Mouse (Mus musculus) embryo, embryonic 11 days (tissue): ENCODE data around the gene Tead1.
A peak's percentile ranks its signal among the peaks of the same experiment; 100 is the strongest.

Experiments
- DNase-seq: peaks from one replicate; pipeline ENCODE4 v3.0.0-alpha.2; 2015

The Tead1 gene

GRCm38 (mm10) chr7:112822879-112823278 is 143.8 kb downstream of the Tead1 start:
- DNase-seq: peak; percentile 66

DNA sequence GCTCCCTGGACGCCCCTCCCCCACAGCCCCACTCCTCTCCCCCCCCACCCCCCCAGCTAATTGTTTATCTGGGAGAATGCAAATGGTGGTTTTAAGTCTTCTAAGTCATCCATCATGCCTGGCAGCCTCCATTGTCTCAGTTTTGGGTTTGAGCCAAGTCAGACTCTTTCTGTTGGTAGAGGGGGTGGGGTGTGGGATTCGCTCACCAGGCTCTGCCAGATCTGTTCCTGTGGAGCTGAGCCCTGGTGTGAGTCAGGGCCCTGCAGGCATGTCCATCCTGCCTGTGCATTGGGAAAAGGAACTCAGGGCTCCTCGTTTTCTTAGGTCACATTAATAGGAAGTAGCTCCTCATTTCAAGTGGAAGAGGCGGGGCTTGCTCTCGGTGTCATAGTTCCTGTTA is 144.5 kb downstream of the Tead1 start:
- DNase-seq: peak; percentile 88

GRCm38 (mm10) chr7:112825339-112825781 is 146.2 kb downstream of the Tead1 start:
- peak; percentile 72 for DNase-seq

DNA sequence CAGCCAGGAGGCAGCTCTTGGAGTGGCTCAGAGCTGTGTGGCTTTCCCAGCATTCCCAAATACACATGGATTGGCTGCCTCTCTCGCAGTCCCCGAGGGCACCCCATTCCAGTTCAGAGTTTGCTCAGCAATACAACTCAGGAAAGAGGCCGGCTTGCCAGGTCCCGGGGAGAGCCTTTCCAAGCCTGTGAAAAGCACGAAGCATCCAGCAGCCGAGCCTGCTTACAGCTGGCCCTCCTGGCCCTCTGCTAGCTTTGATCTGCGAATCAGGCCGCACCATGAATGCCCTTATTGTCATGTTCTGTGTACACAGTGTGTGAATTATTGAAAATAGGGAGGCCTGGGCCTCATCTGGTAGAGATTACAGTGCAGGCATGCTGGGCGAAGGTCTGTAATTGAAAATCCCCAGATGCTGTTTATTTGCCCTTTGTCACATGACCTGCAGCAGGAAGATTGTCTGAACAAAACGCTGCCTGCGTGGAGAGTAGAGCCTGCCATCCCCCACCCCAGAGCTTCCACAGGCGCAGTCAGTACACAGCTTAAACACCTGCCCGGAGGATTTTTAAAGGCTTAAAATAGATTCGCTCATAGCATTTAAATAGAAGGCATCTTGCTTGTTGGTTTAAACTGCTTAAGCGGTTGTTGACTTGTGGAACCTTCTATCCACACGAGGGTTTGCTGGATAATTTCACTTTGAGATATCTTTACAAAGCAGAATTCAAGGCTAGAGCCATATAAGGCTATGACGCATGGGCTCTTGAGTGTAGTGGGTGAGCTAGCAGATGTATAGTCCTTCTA is 147.2 kb downstream of the Tead1 start:
- peak; percentile 89 for DNase-seq

DNA sequence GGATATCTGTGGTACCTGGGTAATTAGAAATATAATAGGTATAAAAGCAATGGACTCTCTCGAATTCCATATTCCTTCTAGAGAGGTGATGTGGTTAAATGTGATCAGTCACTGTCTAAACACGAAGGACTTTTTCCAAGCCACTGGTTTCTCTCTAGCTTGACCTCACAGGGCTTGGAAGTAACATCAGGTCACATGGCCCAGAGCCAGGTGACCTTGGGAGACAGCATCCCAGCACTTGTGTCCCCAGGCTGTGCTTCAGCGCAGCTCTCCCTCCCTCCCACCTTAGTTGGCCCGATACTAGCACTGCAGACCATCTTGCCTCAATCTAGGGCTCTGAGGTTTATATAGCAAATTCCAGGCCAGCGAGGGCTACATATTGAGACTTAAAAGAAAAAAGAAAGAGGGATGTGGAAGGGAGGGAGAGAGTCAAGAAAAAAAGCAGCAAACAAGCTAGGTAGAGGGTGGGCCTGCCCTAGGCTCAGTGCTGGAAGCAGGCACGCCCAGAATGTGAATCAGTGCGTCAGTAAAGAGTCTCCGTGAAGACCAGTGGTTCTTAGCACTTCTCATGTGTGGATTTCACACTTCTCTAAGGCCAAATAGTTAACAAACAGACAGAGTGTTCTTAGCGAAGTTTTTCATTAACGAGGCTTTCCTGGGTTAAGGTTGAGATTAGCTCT is 149.0 kb downstream of the Tead1 start:
- no peak for DNase-seq

GRCm38 (mm10) chr7:112828696-112829022 is 149.5 kb downstream of the Tead1 start:
- DNase-seq: no peak

GRCm38 (mm10) chr7:112830946-112831345 is 151.8 kb downstream of the Tead1 start:
- DNase-seq: no peak

GRCm38 (mm10) chr7:112831446-112831845 is 152.3 kb downstream of the Tead1 start:
- DNase-seq: no peak

DNA sequence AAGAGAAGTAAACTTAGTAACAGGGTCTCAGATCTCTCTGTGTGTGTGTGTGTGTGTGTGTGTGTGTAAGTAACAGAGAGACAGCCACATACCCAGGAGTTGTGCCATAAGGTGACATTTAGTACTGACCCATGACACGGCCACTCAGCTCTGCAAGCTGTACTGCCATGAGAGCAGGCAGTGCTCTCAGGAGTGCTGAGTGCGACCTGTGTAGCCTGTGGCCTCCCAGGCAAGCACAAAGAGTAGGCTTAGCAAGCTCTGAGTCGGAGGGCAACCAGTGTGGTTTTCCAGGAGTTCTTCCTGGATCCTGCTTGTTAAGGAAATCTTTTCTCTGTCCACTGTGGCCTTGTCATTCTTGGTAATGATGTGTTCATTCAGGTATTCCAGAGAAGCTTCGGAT is 154.0 kb downstream of the Tead1 start:
- DNase-seq: no peak

GRCm38 (mm10) chr7:112836076-112836475 is 157.0 kb downstream of the Tead1 start:
- DNase-seq: no peak

- no peak for DNase-seq
Measured at GRCm38 (mm10) chr7:112838131-112838530, 159.0 kb downstream of the Tead1 start.

- DNase-seq: no peak
Measured at GRCm38 (mm10) chr7:112840351-112840750, 161.2 kb downstream of the Tead1 start.

DNA sequence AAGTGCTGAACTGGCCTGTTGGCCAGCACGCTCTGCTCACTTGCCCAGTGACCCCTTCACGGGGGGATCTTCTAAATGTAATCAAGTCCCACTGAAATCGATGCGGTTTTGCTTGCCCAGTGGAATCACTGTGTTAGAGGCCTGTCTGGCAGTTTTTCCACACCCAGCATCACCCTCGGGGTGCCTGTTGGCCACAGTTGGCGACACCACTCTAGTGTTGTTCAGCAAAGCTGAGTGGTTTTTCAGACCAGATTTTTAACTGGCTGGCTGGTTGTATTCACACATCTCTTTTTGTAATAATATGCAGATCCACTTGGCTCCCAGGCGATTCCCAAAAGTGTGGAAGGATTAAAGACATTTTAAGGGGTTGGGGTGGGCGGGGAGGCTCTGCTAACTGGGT is 161.8 kb downstream of the Tead1 start:
- DNase-seq: peak; percentile 33

- no peak for DNase-seq
Measured at GRCm38 (mm10) chr7:112841484-112841883, 162.4 kb downstream of the Tead1 start.

DNA sequence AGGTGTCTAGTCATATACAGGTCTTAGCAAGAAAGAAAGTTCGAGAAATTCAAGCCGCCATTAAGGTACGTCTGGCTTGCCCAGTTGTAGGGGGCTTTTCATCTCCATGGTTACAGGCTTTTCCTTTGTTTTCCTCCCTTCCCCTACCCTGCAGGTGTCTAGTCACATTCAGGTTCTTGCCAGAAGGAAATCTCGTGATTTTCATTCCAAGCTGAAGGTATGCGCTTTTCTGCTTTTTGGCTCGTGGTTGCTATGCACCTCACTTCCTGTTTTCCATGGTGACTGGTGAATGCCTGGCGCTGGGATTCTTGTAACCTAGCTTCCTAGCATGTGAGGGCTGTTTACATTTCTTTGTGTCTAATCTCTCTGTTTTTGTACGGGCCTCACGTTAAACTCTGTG is 162.8 kb downstream of the Tead1 start:
- peak; percentile 74 for DNase-seq

DNA sequence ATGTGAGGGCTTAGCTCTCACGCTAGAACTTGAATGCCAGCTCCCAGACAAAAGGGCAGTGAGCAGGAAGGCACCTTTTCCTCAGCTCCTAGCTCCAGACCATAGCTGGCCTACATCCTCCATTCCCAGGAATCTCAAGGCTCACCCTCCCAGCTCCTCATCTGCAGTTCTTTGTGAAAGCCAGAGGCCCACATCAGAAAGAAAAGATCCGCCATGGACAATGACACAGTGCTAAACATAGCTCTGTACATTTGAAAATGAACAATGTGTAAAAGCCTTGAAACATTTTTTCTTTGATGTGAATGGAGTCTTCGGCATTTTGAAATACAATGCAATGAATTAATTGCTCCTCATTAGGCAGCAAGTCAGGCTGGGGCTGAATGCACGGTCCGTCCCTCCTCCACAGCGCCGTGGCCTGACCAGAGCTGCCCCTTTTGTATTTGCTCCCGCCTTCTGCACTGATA is 172.2 kb downstream of the Tead1 start:
- DNase-seq: peak; percentile 52

GRCm38 (mm10) chr7:112852149-112852839 is 173.2 kb downstream of the Tead1 start:
- no peak for DNase-seq

DNA sequence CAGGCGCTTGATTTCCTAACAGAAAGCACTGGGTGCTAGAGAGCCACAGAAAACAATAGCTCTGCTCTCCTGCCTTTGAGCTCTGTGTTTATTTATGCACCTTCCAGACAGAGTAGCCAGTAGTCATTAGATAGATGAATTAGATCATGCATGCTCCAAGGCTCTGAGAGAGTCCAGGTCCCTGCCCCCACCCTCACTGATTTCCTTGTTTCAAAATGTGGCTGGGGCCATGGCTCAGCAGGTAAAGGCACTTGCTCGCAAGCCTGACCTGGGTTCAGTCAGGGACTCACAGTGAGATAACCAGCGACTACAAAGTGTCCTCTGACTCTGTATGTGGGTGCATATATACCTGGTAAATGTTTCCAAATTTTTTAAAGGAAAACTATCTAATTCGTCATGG is 174.7 kb downstream of the Tead1 start:
- no peak for DNase-seq

DNA sequence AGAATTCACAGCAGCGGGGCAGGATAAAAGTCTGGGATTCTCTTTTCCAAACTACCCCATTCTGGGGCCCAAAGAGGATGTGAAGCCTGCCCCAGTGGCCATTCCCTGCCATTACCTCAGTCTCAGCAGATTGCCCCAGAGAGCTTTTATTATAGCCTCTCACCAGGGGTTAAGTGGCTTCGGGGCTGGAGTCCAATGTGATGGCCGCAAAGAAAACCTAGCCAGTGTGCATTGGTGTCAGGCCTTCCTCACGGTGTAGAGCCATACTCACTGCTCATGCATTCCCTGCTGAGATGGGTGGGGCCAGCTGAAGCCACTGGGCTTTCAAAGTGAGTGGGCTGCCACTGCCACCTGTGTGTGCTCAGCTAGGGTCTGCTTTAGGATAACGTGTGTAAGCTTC is 175.4 kb downstream of the Tead1 start:
- DNase-seq: peak; percentile 52

- no peak for DNase-seq
Measured at GRCm38 (mm10) chr7:112855419-112855818, 176.3 kb downstream of the Tead1 start.

GRCm38 (mm10) chr7:112856121-112856571 is 177.0 kb downstream of the Tead1 start:
- no peak for DNase-seq

- peak; percentile 41 for DNase-seq
Measured at GRCm38 (mm10) chr7:112856583-112856982, 177.5 kb downstream of the Tead1 start.

DNA sequence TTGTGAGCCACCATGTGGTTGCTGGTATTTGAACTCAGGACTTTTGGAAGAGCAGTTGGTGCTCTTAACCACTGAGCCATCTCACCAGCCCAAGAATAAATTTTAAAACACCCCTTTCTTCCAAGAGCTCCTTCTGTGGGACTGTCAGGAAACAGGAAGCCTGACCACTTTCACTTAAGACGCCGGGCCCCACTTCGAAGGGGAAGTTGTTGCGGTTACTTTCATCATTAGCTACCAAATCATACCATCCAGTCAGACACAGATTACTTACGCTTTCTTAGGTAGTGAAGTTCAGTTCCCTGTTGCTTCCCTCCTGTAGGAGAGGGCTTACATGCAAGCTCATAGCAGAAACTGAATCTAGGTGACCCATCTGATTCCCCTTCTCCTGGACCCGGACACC is 180.8 kb downstream of the Tead1 start:
- no peak for DNase-seq

DNA sequence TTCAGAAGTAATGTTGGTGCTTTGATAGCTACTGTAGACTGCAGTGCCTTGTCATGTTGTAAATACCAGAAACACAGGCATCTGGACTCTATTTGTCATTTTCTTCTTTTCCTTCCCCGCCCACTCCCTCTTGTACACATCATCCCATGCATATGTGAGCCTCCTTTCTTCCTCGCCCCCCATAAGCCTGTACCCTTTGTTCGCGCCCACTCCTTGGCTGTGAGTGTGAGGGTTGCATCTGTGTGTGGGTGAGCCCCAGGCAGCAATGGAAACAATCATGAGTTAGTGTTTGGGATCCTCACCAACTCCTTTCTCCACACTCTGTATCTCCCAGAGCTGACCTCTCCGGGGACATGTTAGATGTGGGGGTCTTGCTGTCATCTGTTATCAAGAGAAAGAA is 183.0 kb downstream of the Tead1 start:
- no peak for DNase-seq
